Mouse (Mus musculus) hindbrain, embryonic 10.5 days (tissue): ENCODE measurements at regions not wholly inside any gene's neighbourhood (a gene's known extent, or its start where the extent isn't known, plus 50 kb on each side); places are given as distances from the start of the nearest gene placed in this dataset.

Experiments
- DNase-seq: peaks from one replicate; pipeline ENCODE4 v3.0.0-alpha.2; 2017; ENCODE audit warnings: low spot score
- H3K27ac ChIP-seq: fragments of 300-500 bp; sonication (generic); 2 replicates; pipeline ENCODE4 v1.5.1; 2016; ENCODE audit warnings: mild to moderate bottlenecking, moderate library complexity
- H3K27me3 ChIP-seq: fragments of 300-500 bp; sonication (generic); 2 replicates; pipeline ENCODE4 v1.6.1; 2016; ENCODE audit warnings: mild to moderate bottlenecking; ENCODE audit not compliant: poor library complexity, insufficient read depth, severe bottlenecking
- H3K36me3 ChIP-seq: fragments of 300-500 bp; sonication (generic); 2 replicates; pipeline ENCODE4 v1.6.1; 2016; ENCODE audit warnings: mild to moderate bottlenecking, moderate library complexity
- H3K4me1 ChIP-seq: fragments of 300-500 bp; sonication (generic); replicated peaks from 2 replicates; pipeline ENCODE4 v1.6.1; 2016; ENCODE audit warnings: mild to moderate bottlenecking
- H3K4me3 ChIP-seq: fragments of 300-500 bp; sonication (generic); 2 replicates; pipeline ENCODE4 v1.5.1; 2016; ENCODE audit warnings: mild to moderate bottlenecking, moderate library complexity
- H3K9me3 ChIP-seq: fragments of 300-500 bp; sonication (generic); 2 replicates; pipeline ENCODE4 v1.6.1; 2016; ENCODE audit warnings: mild to moderate bottlenecking, moderate library complexity
- WGBS: fragments of 180-500 bp; shearing (Covaris S2); methylation state at CpG from one replicate; pipeline ENCODE4 v1.1.7; 2016; 5-methylcytosine and 5-hydroxymethylcytosine counted together

GRCm38 (mm10) chr13:80000214-80000613, 883.0 kb upstream of the Arrdc3 start:
- Histone ChIP-seq H3K9me3 (no peaks in the 10 kb centered on the region), H3K4me3 (no peak overlapping the region), H3K36me3 (no peaks in the 10 kb centered on the region), H3K27ac (peak overlapping the region; percentile 31; the same call in 1 of the 2 replicates), H3K27me3 (no peaks in the 10 kb centered on the region), H3K4me1 (peaks cover 16% of the 10 kb centered on the region)
- 47% methylated on average over 6 of the region's 6 CpGs for WGBS
- peak; percentile 21 for DNase-seq

- Histone ChIP-seq H3K36me3 (no peaks in the 10 kb centered on the region), H3K4me1 (peaks cover 16% of the 10 kb centered on the region), H3K27me3 (no peaks in the 10 kb centered on the region), H3K4me3 (no peak overlapping the region), H3K27ac (peak overlapping the region; percentile 31; the same call in 1 of the 2 replicates), H3K9me3 (no peaks in the 10 kb centered on the region)
- 22% methylated on average over 4 of the region's 4 CpGs for WGBS
- DNase-seq, result peak; percentile 63
Measured at GRCm38 (mm10) chr13:80000693-80001092, 882.5 kb upstream of the Arrdc3 start.
